Comparison of ENCODE assay signal across 1 mouse cellular context in the genomic region with DNA sequence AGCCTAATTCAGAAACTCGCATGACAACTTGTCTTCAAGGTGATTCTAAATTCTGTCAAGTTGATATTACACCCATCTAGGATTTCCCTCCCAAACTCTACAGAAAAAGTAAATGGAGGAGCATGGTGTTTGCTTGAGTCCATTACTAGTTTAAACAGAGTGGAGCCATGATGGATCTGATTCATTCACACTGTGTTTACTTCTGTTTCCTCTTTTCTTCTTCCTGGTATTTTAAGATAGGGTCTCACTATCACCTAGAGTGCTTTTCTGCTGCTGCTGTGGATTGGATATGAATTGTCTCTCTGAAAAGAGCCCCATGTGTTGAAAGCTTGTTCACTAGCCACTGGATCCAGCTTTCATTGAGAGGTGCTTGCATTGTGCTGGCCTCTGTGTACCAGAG.
TF ChIP-seq lines count a peak whose summit lies in the region.

No protein-coding gene starts in this region.

TF ChIP-seq in MEL, 35 proteins besides CTCF, POLR2A, EP300 and RAD21 (continued from another document):
- TF ChIP-seq TAL1 (IDR thresholded peaks at IDR 0.05; ENCODE audit: low read length) (peak; percentile 70), ELF1 (IDR thresholded peaks at IDR 0.05; ENCODE audit: low read depth, low read length) (peak; percentile 68), ETS1 (IDR thresholded peaks at IDR 0.05; ENCODE audit: low read depth, low read length) (peak; percentile 77), BHLHE40 (IDR thresholded peaks at IDR 0.05; ENCODE audit: borderline replicate concordance, low read depth, low read length) (no peak), GABPA (IDR thresholded peaks at IDR 0.05; ENCODE audit: low read depth, low read length) (no peak), GATA1 (IDR thresholded peaks at IDR 0.05; ENCODE audit: low read depth, low read length) (peak; percentile 92)
